ENCODE assay signal across 27 mouse cellular contexts in genomic region chr2:131080507-131080906, GRCm38 (mm10). TPM values are rescaled to one million over a fixed set of nuclear protein-coding genes. Genes with fewer than 3 reads are reported as not detected.
"Had no signal": no experiment of that assay in that cellular context is flagged by ENCODE, and none has a peak within 500 bp of the region (broad histone marks: within the 10 kb centered on the region; RNA-seq: fewer than 3 reads in every experiment).

No protein-coding gene starts in this region.

- ATAC-seq: liver, embryonic 12.5 days; midbrain, embryonic 15.5 days had no signal

- H3K9ac ChIP-seq: limb, embryonic 12.5 days; limb, embryonic 15.5 days; liver, embryonic 12.5 days; midbrain, embryonic 12.5 days; midbrain, embryonic 15.5 days; neural tube, embryonic 12.5 days; neural tube, embryonic 15.5 days; stomach, embryonic 15.5 days had no signal

- H3K27ac ChIP-seq: limb, embryonic 12.5 days; limb, embryonic 15.5 days; liver, embryonic 12.5 days; midbrain, embryonic 12.5 days; midbrain, embryonic 15.5 days; neural tube, embryonic 12.5 days; neural tube, embryonic 15.5 days; stomach, embryonic 15.5 days had no signal

- H3K36me3 ChIP-seq: limb, embryonic 12.5 days; limb, embryonic 15.5 days; liver, embryonic 12.5 days; midbrain, embryonic 12.5 days; midbrain, embryonic 15.5 days; neural tube, embryonic 12.5 days; neural tube, embryonic 15.5 days; stomach, embryonic 15.5 days had no signal

- H3K4me2 ChIP-seq: limb, embryonic 12.5 days; limb, embryonic 15.5 days; liver, embryonic 12.5 days; midbrain, embryonic 12.5 days; midbrain, embryonic 15.5 days; neural tube, embryonic 12.5 days; neural tube, embryonic 15.5 days; stomach, embryonic 15.5 days had no signal

- H3K27me3 ChIP-seq: limb, embryonic 15.5 days; midbrain, embryonic 12.5 days; midbrain, embryonic 15.5 days; neural tube, embryonic 12.5 days; neural tube, embryonic 15.5 days; stomach, embryonic 15.5 days had no signal

- H3K4me1 ChIP-seq: limb, embryonic 12.5 days; midbrain, embryonic 12.5 days; midbrain, embryonic 15.5 days; neural tube, embryonic 12.5 days; neural tube, embryonic 15.5 days; stomach, embryonic 15.5 days had no signal

- DNase-seq: kidney, adult 9 months; kidney, postnatal 14 days; kidney, postnatal 4 days; left cerebral cortex, postnatal 4 days; lung, adult 2 months; lung, postnatal 14 days; lung, postnatal 4 days; retina, postnatal 1 day; right cerebral cortex, postnatal 25 days; spleen, adult 18-20 months; thymus, postnatal 25 days had no signal

- H3K4me3 ChIP-seq: limb, embryonic 12.5 days; limb, embryonic 15.5 days; liver, embryonic 12.5 days; midbrain, embryonic 12.5 days; midbrain, embryonic 15.5 days; neural tube, embryonic 12.5 days; neural tube, embryonic 15.5 days; stomach, embryonic 15.5 days had no signal

- H3K9me3 ChIP-seq: limb, embryonic 12.5 days; limb, embryonic 15.5 days; liver, embryonic 12.5 days; midbrain, embryonic 12.5 days; midbrain, embryonic 15.5 days; neural tube, embryonic 12.5 days; neural tube, embryonic 15.5 days; stomach, embryonic 15.5 days had no signal

RNA-seq across cellular contexts. Expression of gene Gm11037, which starts 52.8 kb away (rescaled TPM):
- total RNA-seq: layer of hippocampus, adult 18-20 months; layer of hippocampus, postnatal 14 days; left cerebral cortex, adult 8-10 months; left cerebral cortex, postnatal 14 days; left cerebral cortex, postnatal 4 days had no signal
- polyA plus RNA-seq: kidney, embryonic 16.5 days; limb, embryonic 12.5 days; limb, embryonic 15.5 days; liver, embryonic 12.5 days; liver, embryonic 16.5 days; lung, adult 2 months; lung, embryonic 16.5 days; midbrain, embryonic 12.5 days; midbrain, embryonic 15.5 days; neural tube, embryonic 12.5 days; neural tube, embryonic 15.5 days; stomach, embryonic 15.5 days; thymus, postnatal 0 days had no signal
